Mouse (Mus musculus): ENCODE results near the gene Camp. TPM values are rescaled to one million over a fixed set of nuclear protein-coding genes. Genes with fewer than 3 reads are reported as not detected.
"Not testable (repeated sequence)": the region's sequence is repeated elsewhere in the genome, so short reads cannot be mapped to it uniquely, and the experiment has no call there.

Gene Camp
- total RNA-seq, 2 experiments from 2014 or later, result not detected

GRCm38 (mm10) chr9:109855947-109856346, 6.5 kb upstream of the Camp start:
- DNase-seq, result no peak
- intact Hi-C loops (cut with DNase I), result no loop called here

GRCm38 (mm10) chr9:109854341-109854740, 4.9 kb upstream of the Camp start:
- intact Hi-C loops (cut with DNase I), result no loop called here
- DNase-seq, result no peak

- intact Hi-C loops (cut with DNase I), result no loop called here
- DNase-seq, result no peak
Measured at GRCm38 (mm10) chr9:109850099-109850498, 682 bp upstream of the Camp start.

- no peak for DNase-seq
- intact Hi-C loops (cut with DNase I), result loop anchor here (5.0 kb wide), 1 partner anchor 746 kb away; no protein-coding TSS in a partner anchor
Measured at GRCm38 (mm10) chr9:109833088-109833412, 16.4 kb downstream of the Camp start.

- DNase-seq, result peak; percentile 87
- intact Hi-C loops (cut with DNase I), result loop anchor here (5.0 kb wide), 1 partner anchor 745 kb away; no protein-coding TSS in a partner anchor
Measured at GRCm38 (mm10) chr9:109832391-109833087, 16.9 kb downstream of the Camp start, which contains the start of gene Nme6. Gene Nme6, plus strand, starts transcription at chr9:109832749.

GRCm38 (mm10) chr9:109826181-109826580, 23.2 kb downstream of the Camp start:
- no peak for DNase-seq
- intact Hi-C loops (cut with DNase I), result no loop called here

GRCm38 (mm10) chr9:109825739-109826138, 23.7 kb downstream of the Camp start:
- intact Hi-C loops (cut with DNase I), result no loop called here
- no peak for DNase-seq

- DNase-seq, result no peak
- intact Hi-C loops (cut with DNase I), result no loop called here
Measured at GRCm38 (mm10) chr9:109816341-109816740, 33.1 kb downstream of the Camp start.

GRCm38 (mm10) chr9:109813424-109813823, 36.0 kb downstream of the Camp start:
- no peak for DNase-seq
- intact Hi-C loops (cut with DNase I), result no loop called here

GRCm38 (mm10) chr9:109811980-109812379, 37.4 kb downstream of the Camp start, which contains the start of gene Spink8:
Gene Spink8, plus strand, starts transcription at chr9:109812280.
- intact Hi-C loops (cut with DNase I), result no loop called here
- DNase-seq, result no peak

GRCm38 (mm10) chr9:109807898-109808297, 41.5 kb downstream of the Camp start:
- intact Hi-C loops (cut with DNase I), result no loop called here

GRCm38 (mm10) chr9:109806695-109807293, 42.6 kb downstream of the Camp start:
- intact Hi-C loops (cut with DNase I), result no loop called here
- no peak for DNase-seq

More at GRCm38 (mm10) chr9:109807898-109808297, 41.5 kb downstream of the Camp start:
- no peak for DNase-seq

- intact Hi-C loops (cut with DNase I), result no loop called here
- no peak for DNase-seq
Measured at GRCm38 (mm10) chr9:109806260-109806659, 43.2 kb downstream of the Camp start.

GRCm38 (mm10) chr9:109805596-109805995, 43.8 kb downstream of the Camp start:
- DNase-seq; intact Hi-C loops (cut with DNase I): not testable (repeated sequence)

GRCm38 (mm10) chr9:109798051-109798450, 51.4 kb downstream of the Camp start:
- DNase-seq, result peak; percentile 14
- intact Hi-C loops (cut with DNase I), result no loop called here

Small RNA genes within 50 kb of the gene (microRNA-seq; reads per million reads assigned to microRNA genes)
- gene Mir7089, result not detected

Other genes starting within 250 kb of the Camp start
- gene Fbxw24, start 223.6 kb downstream of the Camp start, total RNA-seq (2021), result not detected
- gene Fbxw25, start 185.0 kb downstream of the Camp start, total RNA-seq (2021), result not detected
- not detected for gene Fbxw18, start 146.9 kb downstream of the Camp start, total RNA-seq (2021)
- not detected for gene Fbxw26, start 103.5 kb downstream of the Camp start, total RNA-seq (2021)
- gene Fbxw27, start 58.9 kb downstream of the Camp start, total RNA-seq (2021), result not detected
- gene Spink8, start 37.3 kb downstream of the Camp start, total RNA-seq (2021), result not detected
- 10 to 100 TPM; 22.7 to 25.3 TPM for gene Nme6, start 16.9 kb downstream of the Camp start, total RNA-seq (2021)
- gene Cdc25a, start 26.0 kb upstream of the Camp start, total RNA-seq (2021), result 10 to 100 TPM in 1 of 2 experiments, 1 to 10 TPM in 1; 9.9 to 10.3 TPM
- 100 to 1,000 TPM; 477 to 488 TPM for gene Map4, start 81.8 kb upstream of the Camp start, total RNA-seq (2021)

Data from left cerebral cortex, postnatal 4 days (tissue).